Mouse (Mus musculus) testis, adult 2 months (tissue): ENCODE data around the gene Disc1. TPM values are rescaled to one million over a fixed set of nuclear protein-coding genes. Genes with fewer than 3 reads are reported as not detected.

ENCODE experiments used
- H3K27ac ChIP-seq: fragments of 200-500 bp; 2 replicates; pipeline ENCODE4 v1.5.1; 2012; ENCODE audit warnings: low read depth, low read length; ENCODE audit not compliant: control insufficient read depth, insufficient read depth
- H3K27me3 ChIP-seq: fragments of 200-500 bp; 2 replicates; pipeline ENCODE4 v1.6.1; 2012; ENCODE audit warnings: mild to moderate bottlenecking, low read length, moderate library complexity; ENCODE audit not compliant: control insufficient read depth, insufficient read depth
- H3K36me3 ChIP-seq: fragments of 200-500 bp; 2 replicates; pipeline ENCODE4 v1.6.1; 2012; ENCODE audit warnings: mild to moderate bottlenecking, low read length; ENCODE audit not compliant: control insufficient read depth, insufficient read depth
- H3K4me1 ChIP-seq: fragments of 200-500 bp; 2 replicates; pipeline ENCODE4 v1.6.1; 2012; ENCODE audit warnings: low read length; ENCODE audit not compliant: control insufficient read depth, insufficient read depth
- H3K4me3 ChIP-seq: fragments of 200-500 bp; 2 replicates; pipeline ENCODE4 v1.5.1; 2012; ENCODE audit warnings: low read depth, mild to moderate bottlenecking, low read length, moderate library complexity, mixed read lengths; ENCODE audit not compliant: control insufficient read depth
- CTCF ChIP-seq: fragments of 200-500 bp; IDR thresholded peaks from 2 replicates; pipeline ENCODE4 v1.5.1; 2012; ENCODE audit warnings: low read depth, mild to moderate bottlenecking, inconsistent platforms, low read length, moderate library complexity; ENCODE audit not compliant: control insufficient read depth, insufficient read depth, insufficient replicate concordance
- POLR2A ChIP-seq: fragments of 200-500 bp; IDR thresholded peaks from 2 replicates; pipeline ENCODE4 v1.6.1; 2012; ENCODE audit warnings: low read depth, mild to moderate bottlenecking, inconsistent platforms, low read length, moderate library complexity; ENCODE audit not compliant: control insufficient read depth
- polyA plus RNA-seq: library from polyadenylated mRNA; depleted of rRNA; stranded (reverse); fragments of >200 nt; gene quantifications from 2 replicates; pipeline ENCODE4 v1.2.3, GENCODE M21; 2012

Disc1 gene
- polyA plus RNA-seq, 1 experiment: 0.21 TPM

GRCm38 (mm10) chr8:125287311-125287710 is 233.3 kb downstream of the Disc1 start:
- Histone ChIP-seq H3K36me3 (no peaks in the 10 kb centered on the region), H3K27ac (peak overlapping the region; percentile 46; the same call in 1 of the 2 replicates), H3K27me3 (no peaks in the 10 kb centered on the region), H3K4me1 (peaks cover 10% of the 10 kb centered on the region), H3K4me3 (no peak overlapping the region)
- TF ChIP-seq CTCF (no peak), POLR2A (no peak)

GRCm38 (mm10) chr8:125287841-125288341 is 233.9 kb downstream of the Disc1 start:
- TF ChIP-seq CTCF (no peak), POLR2A (no peak)
- peaks cover 10% of the 10 kb centered on the region for H3K4me1 ChIP-seq

GRCm38 (mm10) chr8:125291506-125291905 is 237.5 kb downstream of the Disc1 start:
- no peaks in the 10 kb centered on the region for H3K36me3 ChIP-seq
- H3K4me3 ChIP-seq: no peak overlapping the region
- H3K27ac ChIP-seq: no peak overlapping the region
- no peaks in the 10 kb centered on the region for H3K27me3 ChIP-seq
- TF ChIP-seq POLR2A (no peak), CTCF (no peak)
- H3K4me1 ChIP-seq: peaks cover 2% of the 10 kb centered on the region

More at GRCm38 (mm10) chr8:125287841-125288341, 233.9 kb downstream of the Disc1 start:
- Histone ChIP-seq H3K27me3 (no peaks in the 10 kb centered on the region), H3K27ac (no peak overlapping the region), H3K36me3 (no peaks in the 10 kb centered on the region), H3K4me3 (no peak overlapping the region)

GRCm38 (mm10) chr8:125291932-125292717 is 238.1 kb downstream of the Disc1 start:
- Histone ChIP-seq H3K27me3 (no peaks in the 10 kb centered on the region), H3K36me3 (no peaks in the 10 kb centered on the region), H3K4me1 (no peaks in the 10 kb centered on the region), H3K27ac (no peak overlapping the region), H3K4me3 (no peak overlapping the region)
- TF ChIP-seq POLR2A (no peak), CTCF (no peak)

- H3K27me3 ChIP-seq: no peaks in the 10 kb centered on the region
- H3K4me1 ChIP-seq: no peaks in the 10 kb centered on the region
- H3K4me3 ChIP-seq: no peak overlapping the region
- H3K27ac ChIP-seq: no peak overlapping the region
- no peak for TF ChIP-seq CTCF
- TF ChIP-seq POLR2A: no peak
- H3K36me3 ChIP-seq: no peaks in the 10 kb centered on the region
Observed at GRCm38 (mm10) chr8:125292933-125293591, 239.1 kb downstream of the Disc1 start.

- H3K36me3 ChIP-seq: no peaks in the 10 kb centered on the region
- no peaks in the 10 kb centered on the region for H3K27me3 ChIP-seq
- H3K4me3 ChIP-seq: no peak overlapping the region
- no peaks in the 10 kb centered on the region for H3K4me1 ChIP-seq
- TF ChIP-seq POLR2A: no peak
- TF ChIP-seq CTCF: no peak
- no peak overlapping the region for H3K27ac ChIP-seq
Observed at GRCm38 (mm10) chr8:125299248-125299647, 245.3 kb downstream of the Disc1 start.

- H3K27me3 ChIP-seq: no peaks in the 10 kb centered on the region
- no peak overlapping the region for H3K4me3 ChIP-seq
- H3K27ac ChIP-seq: no peak overlapping the region
- TF ChIP-seq CTCF: no peak
- TF ChIP-seq POLR2A: no peak
- no peaks in the 10 kb centered on the region for H3K4me1 ChIP-seq
- H3K36me3 ChIP-seq: no peaks in the 10 kb centered on the region
Observed at GRCm38 (mm10) chr8:125301931-125302361, 248.0 kb downstream of the Disc1 start.
